Mouse (Mus musculus) adrenal gland (tissue): ENCODE measurements around the gene Adk.
"Not testable (repeated sequence)": the region's sequence is repeated elsewhere in the genome, so short reads cannot be mapped to it uniquely, and the experiment has no call there.

ENCODE experiments used
- intact Hi-C: fragments of 180-260 bp; cut with DNase I; formaldehyde crosslinking; loops from one replicate; pipeline ENCODE4 v1.15.1; 2025

The Adk gene

DNA sequence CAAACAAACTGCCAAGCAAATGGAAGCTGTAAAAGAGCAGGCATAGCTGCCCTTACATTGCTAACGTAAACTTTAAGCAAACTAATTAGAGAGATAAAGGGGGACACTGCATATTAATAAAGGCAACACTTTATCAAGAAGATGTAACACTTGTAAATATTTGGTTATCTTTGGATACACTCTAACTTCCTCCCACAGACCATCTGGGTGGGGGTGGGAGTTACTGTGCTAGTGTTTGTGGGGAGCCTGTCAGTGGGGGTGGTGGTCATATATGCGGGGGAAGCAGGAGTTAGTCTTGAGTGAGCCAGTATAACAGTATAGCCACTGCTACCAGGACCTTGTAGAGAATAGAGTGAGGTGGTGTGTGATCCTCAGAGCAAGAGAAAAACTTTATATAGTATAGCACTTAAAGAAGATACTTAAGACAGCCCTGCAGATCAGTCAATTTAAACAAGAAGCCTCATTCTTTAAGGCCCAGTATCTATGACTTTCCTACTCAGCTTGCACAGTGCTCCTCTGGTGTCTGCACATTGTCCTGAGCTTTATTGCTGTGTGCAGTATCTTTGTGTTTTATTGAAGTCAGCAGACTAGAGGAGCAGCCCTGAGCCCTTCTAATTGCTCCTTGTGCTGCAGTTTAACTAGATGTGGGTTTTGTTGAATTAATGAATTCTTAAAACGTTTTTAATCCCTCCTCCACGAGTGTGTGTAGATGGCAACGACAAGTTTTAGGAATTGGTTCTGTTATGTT lies 10.6 kb downstream of the Adk start:
- intact Hi-C loops, result no loop called here

DNA sequence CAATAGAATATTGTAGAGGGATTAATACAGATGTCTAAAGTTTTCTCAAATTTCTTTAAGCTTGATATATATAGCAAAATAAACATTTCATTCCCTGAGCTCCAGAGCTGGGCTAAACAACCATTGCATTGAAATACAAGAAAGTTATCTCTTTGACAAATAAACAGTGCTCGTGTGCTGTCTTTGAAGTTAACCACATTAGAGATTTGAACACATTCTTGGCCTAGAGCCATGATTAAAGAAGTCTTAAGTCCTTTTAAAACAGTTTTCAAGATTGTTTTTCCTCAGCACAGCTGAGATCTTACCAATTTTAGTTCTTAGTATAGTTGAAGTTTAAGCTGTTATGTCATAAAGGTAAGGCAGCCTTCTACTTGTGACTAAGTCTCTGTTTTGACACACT lies 11.9 kb downstream of the Adk start:
- intact Hi-C loops, result no loop called here

DNA sequence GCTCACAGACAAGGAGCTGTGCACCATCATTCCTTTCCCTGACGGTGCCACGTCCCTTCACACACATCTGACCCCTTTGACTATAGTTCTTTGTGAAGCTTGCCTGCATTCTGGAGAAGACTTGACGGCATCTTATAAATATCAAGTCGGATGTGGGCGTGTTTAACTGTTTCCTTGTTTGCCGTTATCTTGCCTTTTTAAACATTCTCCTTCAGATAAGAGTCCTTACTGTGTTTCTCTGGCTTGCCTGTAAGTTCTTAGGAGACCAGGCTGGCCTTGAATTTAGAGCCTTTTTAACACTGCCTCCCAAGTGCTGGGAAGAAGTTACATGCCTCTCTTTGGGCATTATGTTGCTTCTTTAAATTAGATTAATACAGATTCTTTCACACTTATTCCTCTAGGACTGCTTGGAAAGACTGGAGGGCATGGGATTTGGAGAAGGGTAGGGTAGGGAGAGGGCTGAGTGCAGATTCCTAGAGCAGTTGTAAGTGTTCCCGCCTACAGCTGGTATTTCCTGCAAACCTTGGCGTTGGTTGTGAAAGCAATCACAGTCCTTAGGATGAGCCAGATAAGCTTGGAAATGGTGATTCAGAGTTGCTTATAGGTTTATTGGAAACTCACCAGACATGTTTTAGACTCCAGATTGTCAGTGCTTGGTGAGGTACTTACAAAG lies 13.3 kb downstream of the Adk start:
- intact Hi-C loops, result no loop called here

DNA sequence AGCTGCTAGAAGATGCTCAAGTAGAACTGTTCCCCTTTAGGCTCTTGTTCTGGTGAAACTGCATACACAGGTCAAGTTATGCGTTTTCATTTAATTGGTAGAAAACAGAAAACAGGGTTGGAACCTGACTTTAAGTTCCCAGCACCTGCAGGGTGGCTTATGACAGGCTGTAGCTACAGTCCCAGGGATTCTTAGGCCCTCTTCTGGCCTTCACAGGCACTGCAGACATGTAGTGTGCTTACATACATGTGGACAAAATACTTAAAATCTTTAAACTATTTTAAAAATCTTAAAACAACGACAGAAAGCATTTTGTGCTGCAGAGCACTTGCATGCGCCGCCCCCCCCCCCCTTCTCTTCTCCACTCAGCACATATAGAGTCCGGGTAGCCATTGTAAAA lies 17.2 kb downstream of the Adk start:
- intact Hi-C loops, result no loop called here

DNA sequence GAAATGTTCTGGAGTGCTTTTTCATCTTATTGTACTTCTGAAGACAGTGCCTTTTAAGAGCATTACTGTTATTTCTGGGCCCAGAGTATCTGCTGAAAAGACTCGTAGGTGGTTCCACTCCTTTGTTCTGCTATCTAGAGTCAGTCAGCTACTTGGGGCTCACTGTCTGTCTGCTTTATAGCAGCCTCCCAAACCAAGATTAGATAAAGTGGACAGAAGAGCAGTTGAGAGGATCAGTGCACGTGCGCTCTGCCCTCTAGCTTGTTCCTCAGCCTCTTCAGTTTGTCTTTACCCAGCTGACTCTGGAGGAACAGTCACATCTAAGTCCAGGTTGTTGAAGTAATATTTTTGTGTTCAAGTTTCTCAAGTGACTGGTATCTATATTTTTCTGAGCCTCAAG lies 21.6 kb downstream of the Adk start:
- intact Hi-C loops, result no loop called here

DNA sequence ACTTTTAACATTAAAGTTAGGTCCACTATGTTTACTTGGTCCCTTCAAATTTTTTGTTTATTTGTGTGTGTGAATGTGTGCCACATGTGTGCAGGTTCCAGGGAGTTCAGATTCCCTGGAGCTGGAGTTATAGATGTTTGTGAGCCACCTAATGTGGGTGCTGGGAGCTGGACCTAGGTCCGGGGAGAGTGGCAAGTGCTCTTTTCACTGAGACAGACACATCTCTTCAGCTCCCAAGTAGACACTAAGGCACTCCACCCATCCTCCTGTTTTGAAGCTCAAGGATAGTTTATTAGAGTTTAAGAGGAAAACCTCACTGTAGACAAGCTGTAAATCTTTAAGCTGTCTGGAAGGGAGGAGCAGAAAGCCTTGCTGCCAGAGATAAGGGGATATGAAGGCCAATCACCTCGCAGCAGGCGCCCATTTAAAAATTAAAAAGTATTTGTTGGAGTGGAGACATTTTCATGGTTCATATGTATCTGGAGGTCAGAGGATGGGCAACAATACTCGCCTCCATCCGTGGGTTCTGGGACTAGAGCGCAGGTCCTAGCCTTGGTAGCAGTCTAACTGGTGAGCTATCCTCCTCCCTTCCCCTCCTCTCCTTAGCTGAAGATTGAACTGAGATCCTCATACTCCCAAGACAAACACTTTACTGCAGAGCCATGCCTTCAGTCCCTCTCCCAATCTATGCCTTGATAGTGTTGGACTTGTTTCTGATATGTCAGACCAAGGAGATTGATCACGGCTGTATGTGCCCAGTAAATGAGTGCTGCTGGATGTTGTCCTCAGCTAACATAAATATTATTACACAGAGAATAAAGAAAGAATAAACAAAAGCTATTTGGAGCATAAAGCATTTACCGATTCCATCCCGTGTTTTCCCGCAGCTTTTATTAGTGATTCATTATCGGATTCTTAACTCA lies 22.3 kb downstream of the Adk start:
- intact Hi-C loops, result no loop called here

DNA sequence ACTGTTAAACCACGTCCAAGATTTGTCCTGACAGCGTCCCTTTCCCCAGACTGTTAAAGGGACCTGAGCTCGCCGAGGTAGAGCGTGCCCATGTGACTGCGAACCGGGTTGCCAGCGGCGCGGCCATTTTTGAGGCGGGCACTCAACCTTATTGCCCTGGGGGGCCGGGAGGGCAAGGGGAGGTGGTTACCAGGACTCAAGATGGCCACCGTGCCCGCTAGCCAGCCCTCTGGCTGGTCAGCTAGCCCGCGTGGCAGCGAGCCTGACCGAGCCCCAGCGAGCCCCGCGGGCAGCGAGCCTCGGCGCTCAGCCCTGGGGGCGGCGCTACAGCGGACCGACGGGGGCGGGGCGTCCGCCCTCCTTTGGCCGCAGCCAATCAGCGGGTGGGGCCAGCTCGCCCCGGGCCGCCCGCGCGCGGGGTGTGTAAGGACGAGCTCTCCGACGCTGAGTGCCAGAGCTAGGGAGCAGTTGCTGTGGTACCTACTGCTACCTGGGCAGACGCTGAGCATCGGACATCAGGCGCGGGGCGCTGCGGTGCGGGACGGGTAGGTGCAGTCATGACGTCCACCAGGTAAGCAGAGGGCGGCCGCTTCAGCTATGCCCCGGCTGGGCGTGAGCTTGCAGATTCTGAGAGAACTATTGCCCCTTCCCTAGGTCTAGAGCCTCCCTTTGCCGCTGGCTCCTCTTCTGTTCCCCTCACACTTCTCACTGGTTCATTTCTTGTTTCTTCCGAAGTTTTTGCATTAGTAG lies 23.6 kb downstream of the Adk start:
- intact Hi-C loops, result no loop called here

DNA sequence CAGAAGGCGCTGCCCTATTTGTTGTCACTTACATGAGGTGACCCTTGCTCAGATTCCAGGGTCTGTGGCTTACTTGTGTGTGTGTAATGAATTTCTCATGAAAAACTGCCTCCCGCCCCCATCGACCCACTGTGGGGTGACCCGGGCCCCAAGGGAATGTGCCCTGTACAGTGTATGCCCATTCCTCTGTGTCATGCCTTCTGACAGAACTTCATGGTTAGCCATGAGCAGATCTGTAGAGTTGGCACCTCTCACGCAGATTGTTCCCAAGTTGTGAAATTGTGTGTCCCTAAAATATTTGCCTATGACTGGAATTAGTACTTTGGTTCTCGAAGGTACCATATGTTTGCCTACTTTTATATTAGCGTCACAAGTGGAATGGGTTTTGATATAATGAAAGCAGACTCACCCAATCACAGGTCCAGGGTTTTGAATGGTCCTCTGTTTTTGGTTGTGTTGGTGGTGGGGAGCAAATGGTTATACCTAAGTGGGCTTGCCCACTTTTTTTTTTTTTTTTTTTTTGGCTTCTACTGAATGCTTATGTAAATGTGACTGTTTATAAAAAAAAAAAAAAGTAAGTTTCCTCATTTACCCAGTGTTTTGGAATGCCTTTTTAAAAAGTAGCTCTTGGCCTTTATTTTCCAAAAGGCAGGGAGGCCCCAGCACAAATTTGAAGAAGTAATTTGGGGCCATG lies 24.3 kb downstream of the Adk start:
- intact Hi-C loops, result no loop called here

DNA sequence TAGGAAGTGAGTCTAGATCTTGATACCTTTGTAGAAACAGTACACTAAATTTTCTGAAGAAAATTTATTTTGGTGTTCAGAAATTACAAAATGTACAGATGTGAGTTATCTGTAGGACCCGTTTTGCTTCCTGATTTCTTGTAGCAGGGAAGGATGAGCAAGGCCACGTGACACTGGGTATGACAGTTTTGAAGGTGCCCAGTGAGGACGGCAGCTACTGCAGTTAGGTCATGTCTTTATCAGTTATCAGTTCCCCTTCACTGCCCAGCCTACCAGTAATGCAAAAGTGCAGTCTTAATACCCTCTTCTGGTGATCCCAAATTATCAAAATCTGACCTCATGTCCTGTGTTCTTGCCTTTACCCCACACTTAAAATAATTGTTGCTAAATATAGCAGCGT lies 25.6 kb downstream of the Adk start:
- intact Hi-C loops, result no loop called here

DNA sequence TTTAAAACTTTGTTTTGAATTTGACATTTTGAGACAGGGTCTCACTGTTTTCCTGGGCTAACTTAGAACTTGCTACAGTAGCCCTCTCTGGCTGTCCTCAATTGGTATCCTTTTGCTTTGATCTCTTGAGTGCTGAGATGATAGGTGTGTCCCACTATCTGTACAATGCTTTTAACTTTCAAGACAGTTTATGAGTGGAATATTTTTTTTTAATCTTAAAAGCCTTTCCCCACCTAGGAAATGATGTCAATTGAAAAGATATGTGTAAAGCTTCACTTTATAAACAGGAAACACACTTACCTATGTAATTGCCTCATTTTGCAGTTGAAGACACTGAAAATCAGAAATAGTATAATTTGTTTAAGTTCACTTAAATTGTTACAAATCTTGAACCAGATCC lies 26.1 kb downstream of the Adk start:
- intact Hi-C loops, result no loop called here

DNA sequence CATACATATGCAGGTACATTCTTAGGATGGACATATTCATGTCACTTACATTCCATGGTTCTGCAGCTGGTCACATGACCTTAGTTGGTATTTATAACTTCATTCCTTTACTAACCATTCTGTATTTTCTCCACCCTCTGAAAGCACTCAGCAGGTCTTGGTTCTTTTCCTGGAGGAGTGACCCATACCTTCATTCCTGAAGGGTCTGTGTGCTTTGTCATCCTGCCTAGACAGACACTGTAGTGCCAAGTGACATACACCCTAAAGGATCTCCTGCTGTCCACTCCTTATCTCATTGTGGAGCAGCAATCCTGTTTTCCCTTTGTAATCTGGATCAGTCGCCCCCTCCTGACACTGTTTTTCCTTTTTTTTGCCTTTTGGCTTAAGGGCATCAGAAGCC lies 30.4 kb downstream of the Adk start:
- intact Hi-C loops, result no loop called here

DNA sequence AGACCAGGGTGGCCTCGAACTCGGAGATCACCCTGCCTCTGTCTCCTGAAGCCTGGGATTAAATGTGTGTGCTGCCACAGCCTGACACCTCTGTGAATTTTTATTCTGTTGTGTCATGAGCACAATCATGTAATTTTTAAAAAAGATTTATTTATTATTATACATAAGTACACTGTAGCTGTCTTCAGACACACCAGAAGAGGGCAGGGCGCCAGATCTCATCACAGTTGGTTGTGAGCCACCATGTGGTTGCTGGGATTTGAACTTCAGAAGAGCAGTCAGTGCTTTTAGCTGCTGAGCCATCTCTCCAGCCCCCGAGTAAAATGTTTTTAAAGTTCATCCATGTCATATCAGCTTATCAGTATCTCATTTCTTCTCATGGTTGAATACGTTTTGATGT lies 33.3 kb downstream of the Adk start:
- intact Hi-C loops, result no loop called here

DNA sequence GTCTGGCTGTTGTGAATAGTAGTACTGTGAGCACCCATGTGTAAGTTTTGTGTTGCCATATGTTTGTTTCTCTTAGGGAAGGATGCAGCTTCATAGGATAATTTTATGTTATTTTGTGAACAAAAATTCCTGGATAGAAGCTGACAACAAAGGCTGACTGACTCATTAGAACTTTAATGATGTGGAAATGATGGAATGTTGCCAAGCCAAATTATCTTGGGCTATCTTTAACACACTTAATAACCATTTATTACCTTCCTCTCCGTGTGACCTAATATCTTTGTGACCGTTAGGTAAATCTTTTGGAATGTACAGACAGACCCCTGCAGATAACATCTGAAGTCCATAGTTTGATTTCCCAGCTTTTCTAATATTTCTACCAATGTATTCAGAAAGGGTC lies 33.7 kb downstream of the Adk start:
- intact Hi-C loops, result no loop called here

DNA sequence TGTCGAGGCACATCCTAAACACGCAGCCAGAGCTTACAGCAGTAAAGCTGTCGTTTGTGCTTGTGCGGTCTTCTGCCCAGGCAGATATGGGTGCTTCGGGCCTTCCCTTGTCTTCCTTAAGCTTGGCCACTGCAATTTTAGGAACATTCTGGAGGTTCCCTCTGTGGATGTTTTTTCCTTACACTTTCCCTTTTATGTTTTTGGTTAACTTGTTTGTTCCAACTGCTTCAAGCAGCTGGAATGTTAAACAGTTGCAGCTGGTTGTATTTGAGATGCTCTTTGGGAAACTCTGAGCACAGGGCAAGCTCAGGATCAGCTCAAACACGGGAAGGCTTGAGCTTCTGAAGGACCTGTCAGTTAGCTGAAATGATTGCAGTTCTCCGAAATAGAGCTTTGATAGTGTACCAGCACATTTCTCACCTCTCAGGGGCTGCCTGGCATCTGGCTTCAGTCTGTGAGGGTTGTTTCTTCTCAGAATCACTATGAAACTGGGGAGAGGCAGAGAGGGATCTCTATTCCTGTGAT lies 34.5 kb downstream of the Adk start:
- intact Hi-C loops, result no loop called here

DNA sequence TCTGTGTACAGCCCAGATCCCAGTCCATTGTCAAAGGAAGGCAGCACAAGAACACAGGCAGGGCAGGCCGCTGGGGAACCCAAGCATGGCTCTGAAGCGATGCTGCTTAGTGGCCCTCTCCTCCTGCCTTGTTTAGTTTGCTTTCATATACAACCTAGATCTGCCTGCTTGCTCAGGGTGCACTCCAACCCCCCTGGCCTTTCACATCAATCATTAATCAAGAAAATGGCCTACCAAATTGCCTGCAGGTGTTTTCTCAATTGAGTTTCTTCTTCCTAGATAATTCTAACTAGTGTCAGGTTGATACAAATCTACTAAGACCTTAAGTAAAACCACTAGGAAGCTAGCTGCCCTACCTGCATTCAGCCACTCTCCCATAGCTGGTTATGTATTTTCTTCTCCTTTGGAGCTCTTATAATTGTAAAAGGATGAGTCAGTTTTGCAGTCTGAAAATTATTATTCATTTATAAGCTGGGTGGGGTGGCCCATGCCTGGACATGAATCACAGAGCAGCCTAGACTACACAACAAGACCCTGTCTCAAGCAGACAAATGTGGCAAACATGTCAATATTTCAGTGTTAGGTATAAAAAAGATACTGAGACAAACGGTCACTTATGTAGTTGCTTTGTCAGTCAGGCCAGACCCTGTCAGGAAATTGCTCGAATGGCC lies 35.2 kb downstream of the Adk start:
- intact Hi-C loops, result no loop called here

DNA sequence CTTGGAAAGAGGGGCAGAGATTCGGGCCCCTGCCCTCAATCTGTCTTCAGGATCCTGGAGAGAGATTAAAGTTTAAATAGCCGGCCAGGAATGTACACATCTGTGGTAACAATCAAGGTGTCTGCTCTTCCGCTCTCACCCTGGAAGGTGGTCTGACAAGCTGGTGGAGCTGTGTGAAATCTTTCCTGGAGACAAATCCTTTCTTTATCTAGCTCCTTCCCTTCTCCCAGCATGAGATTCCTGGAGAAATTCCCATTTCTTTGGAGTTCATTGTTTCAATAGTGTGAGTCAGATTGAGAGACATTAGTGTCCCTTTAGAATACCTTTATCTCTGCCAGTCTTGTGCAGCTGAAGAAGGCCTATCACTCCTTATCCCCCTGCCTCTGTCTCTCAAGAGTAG lies 36.4 kb downstream of the Adk start:
- intact Hi-C loops, result no loop called here

DNA sequence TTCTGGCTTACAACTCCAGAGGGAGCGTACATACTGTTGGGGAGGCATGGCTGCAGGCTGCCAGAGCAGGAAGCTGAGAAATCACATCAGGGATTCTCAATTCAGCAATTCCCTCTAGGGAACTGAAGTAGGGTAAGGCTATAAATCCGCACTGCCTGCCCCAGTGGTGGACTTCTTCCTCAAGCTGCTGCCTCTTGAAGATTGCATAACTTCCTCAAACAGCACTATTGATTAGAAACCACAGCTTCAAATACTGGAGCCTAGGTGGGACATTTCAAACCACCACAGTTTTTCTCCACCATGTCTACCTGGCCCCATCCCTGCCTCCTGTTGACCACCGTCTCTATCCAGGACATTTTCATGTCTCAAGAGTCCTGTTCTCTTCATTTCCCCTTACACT lies 38.0 kb downstream of the Adk start:
- intact Hi-C loops, result no loop called here

DNA sequence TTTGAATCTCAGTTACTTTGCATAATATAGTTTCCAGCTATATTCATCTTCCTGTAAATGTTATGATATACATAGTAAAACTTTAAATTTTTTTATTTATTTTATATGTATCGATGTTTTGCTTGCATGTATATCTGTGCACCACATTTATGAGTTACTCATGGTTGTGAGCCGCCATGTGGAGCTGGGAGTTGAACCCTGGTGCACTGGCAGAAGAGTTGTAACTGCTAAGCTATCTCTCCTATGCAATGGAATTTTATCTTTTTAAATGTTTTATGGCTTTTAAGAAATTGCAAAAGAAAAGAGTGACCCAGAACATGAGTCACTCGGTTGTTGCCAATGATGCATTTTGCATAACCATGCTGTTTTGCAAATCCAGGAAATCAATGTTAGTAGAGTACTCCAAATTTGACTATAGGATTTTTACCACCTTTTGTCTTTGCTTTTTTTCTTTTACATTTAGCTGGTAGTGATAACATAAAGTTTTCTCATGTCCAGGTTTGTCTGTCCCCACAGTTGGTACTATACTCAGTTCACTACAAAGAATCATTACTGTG lies 38.6 kb downstream of the Adk start:
- intact Hi-C loops, result no loop called here

DNA sequence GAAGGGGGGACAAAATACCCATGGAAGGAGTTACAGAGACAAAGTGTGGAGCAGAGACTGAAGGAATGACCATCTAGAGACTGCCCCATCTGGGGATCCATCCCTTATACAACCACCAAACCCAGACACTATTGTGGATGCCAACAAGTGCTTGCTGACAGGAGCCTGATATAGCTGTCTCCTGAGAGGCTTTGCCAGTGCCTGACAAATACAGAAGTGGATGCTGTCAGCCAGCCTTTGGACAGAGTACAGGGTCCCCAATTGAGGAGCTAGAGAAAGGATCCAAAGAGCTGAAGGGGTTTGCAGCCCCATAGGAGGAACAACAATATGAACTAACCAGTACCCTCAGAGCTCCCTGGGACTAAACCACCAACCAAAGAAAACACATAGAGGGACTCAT lies 41.8 kb downstream of the Adk start:
- intact Hi-C loops, result not testable (repeated sequence)

DNA sequence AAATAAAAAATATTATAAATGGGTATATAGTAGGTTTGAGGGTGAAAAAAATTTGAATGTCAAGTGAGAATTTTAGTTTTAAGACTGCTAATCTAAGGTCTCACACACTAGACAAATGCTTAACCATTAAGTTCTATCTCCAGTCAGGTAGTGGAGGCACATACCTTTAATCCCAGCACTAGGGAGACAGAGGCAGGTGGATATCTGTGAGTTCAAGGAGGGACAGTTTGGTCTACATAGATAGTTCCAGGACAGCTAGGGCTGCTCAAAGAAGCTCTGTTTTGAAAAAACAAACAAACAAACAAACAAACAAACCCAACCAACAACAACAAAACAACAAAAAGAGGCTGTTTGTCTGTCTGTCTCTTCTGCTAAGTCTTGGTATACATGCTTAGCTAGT lies 43.9 kb downstream of the Adk start:
- intact Hi-C loops, result no loop called here
